Mouse (Mus musculus) spleen, adult 12 weeks (tissue): Measurements from ENCODE around the gene Haus4.
A peak's percentile ranks its signal among the peaks of the same experiment; 100 is the strongest.

ENCODE experiments used
- DNase-seq: peaks from one replicate; pipeline ENCODE4 v3.0.0; 2022; ENCODE audit warnings: low spot score

The Haus4 gene

GRCm38 (mm10) chr14:54572790-54573736, 18.6 kb upstream of the Haus4 start:
- DNase-seq, result no peak

GRCm38 (mm10) chr14:54572122-54572521, 17.7 kb upstream of the Haus4 start:
- no peak for DNase-seq

- DNase-seq, result no peak
Observed at GRCm38 (mm10) chr14:54569451-54570392, 15.3 kb upstream of the Haus4 start.

GRCm38 (mm10) chr14:54568694-54569414, 14.4 kb upstream of the Haus4 start:
- peak; percentile 45 for DNase-seq

- DNase-seq, result no peak
Observed at GRCm38 (mm10) chr14:54560527-54561242, 6.3 kb upstream of the Haus4 start.

- no peak for DNase-seq
Observed at GRCm38 (mm10) chr14:54557330-54557729, 2.9 kb upstream of the Haus4 start.

DNA sequence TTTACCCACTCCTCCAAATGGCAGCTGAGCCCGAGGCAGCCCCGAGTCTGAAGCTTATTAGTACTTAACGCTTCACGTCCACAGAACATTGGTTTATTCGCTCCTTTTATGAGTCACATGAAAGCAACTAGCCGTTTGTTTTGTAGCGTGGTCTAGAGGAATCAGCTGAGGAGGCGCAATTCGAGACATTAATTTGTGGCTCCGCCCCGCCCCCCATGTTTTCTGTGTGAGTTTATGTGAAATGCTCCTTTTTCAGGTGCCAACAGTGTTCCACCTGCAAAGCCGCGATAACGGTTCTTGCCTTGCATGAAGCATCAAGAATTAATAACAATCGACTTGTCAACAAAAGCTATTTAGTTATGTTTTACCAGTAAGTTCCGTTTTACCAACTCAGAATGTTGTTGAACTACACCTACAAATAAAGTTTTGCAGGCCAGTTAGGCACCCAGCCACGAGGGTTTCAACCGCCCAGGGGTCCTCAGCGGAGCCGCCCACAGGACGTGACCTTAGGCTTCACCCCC, 902 bp downstream of the Haus4 start:
- DNase-seq, result peak; percentile 50

GRCm38 (mm10) chr14:54544703-54545102, 9.7 kb downstream of the Haus4 start:
- no peak for DNase-seq

DNA sequence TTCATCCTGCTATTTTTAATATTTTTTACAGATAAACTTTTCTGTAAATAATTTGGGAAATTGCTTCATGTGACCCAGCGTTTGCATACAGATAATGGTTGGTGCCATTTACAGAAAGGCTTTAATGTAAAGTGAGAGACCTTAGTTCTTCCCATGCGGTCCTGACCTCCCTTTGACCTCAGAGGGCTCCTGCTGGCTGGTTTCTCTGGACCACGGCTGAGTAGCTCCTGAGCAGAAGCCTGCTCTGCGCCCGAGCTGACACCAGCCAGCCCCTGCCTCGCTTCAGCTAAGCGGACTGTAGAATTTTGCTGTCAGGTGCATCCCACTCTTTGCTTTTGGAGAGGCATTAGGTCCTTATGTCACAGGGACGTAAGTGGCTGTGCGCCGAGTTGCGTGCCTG, 13.6 kb downstream of the Haus4 start:
- no peak for DNase-seq

GRCm38 (mm10) chr14:54538580-54538979, 15.8 kb downstream of the Haus4 start:
- DNase-seq, result no peak

DNA sequence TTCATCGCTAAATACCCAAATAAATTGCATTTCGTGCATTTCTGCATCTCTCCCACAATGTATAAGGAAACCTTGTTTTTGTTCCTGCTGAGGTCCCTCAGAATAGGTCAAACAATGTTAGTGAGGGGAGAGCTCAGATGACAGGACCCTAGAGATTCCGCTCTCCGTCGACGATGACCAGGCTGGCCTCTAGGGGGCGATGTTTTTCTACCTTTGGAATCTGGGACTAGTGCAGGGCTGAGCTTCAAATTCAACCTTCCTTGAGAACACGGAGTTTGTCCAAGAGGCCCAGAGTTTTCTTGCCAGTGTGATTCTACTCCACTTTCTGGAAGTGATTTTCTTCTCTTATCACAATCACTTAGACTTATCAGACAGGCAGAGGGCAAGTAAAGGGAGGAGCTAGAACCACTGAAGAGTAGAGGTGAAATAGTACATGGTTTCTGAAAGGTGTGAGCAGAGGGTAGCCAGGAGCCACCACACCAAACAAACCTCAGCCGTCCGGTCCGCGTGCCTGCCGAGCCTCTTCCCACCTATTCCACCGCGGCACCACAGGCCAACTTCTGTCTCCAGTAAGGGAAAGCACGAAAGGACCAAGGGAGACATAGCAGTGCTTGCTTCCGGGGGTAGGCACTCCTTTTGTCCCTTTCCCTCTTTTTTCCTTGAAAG, 25.8 kb downstream of the Haus4 start:
- peak; percentile 64 for DNase-seq

GRCm38 (mm10) chr14:54528007-54528393, 26.4 kb downstream of the Haus4 start:
- no peak for DNase-seq

GRCm38 (mm10) chr14:54527227-54528006, 27.0 kb downstream of the Haus4 start:
- DNase-seq, result no peak

DNA sequence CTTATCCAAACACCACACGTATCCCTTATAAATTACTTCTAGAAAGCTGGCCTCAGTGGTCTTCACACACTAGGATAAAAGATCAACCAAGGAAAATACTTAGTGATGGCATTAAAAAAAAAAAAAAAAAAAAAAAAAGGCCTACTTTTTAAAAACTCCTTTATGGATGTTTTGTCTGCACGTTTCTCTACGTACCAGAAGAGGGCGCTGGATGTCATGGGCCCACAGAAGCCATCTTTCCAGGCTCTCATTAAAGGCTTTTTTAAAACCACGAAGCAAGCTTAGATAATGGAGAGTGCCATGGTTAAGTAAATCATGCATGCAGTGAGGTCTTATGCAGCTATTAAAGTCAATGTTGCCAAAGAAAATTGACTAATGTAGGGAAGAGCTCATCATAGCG, 30.8 kb downstream of the Haus4 start:
- DNase-seq, result no peak

DNA sequence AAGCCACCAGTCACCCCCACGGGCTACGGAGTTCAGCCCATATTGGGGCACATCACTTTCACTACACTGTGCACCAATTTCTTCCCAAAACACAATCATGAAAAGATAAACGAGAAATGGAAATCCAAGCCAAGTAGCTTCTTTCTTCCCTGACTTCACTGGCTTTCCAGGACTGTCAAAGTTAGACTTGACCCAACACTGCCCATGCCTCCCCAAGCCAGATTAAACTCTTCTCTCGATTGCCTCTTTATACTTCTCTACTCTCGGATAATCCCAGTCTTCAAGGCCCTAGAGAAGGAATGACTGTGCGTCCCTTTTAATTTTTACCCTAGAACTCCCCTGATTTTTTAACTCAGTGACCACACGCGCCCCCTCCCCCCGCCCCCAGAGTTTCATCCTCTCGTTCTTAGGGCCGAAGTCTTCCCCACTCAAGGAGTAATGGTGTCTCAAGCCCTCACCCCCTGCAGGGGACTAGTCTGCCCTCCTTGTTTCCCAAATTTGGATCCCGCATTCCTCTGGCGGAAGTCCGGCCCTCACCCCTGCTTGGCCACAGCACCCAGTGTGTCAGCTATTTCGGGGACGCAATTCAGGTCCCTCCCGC, 37.6 kb downstream of the Haus4 start:
- no peak for DNase-seq

DNA sequence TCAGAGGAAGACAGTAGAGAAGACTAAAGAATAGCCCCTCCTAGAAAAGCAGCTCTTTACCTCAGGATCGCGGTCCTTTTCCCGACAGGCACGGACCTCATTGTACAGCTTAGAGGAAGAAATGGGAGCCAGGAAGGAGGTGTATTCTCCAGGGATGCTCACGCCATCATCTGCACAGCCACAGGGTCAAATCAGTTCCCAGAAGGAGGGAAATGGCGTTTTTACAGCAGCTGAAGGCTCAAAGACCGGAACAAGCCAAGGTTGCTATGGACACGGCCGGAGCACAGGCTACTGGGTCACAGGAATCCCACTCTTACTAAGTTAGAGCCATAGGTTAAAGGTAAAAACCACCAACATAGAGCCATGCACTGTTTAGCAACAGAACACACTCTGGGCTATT, 44.6 kb downstream of the Haus4 start:
- DNase-seq, result no peak

GRCm38 (mm10) chr14:54503092-54503491, 51.3 kb downstream of the Haus4 start:
- no peak for DNase-seq

DNA sequence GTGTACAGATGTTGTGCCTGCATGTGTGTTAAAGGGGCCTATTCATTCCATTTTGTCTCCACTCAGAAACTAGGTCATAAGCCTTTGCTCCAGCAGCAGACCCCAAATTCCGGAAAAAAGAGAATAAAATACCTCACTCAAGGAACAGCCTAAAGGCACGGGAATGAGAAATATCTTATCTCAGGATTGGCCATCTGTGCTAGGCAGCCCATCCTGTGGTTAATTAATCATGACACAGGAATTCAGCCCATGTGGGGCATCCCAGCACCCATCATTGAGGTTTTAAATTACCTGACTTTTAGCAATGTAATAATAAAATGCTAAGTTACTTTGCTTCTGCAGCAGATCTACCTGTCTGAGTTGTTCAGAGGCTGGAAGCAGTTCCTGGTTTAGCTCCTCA, 53.1 kb downstream of the Haus4 start:
- no peak for DNase-seq

- no peak for DNase-seq
Observed at GRCm38 (mm10) chr14:54499330-54499729, 55.1 kb downstream of the Haus4 start.
